Mouse (Mus musculus) heart, adult 18-20 months (tissue): Measurements from ENCODE around the gene Gm29609. TPM values are rescaled to one million over a fixed set of nuclear protein-coding genes. Genes with fewer than 3 reads are reported as not detected.
"Not testable (repeated sequence)": the region's sequence is repeated elsewhere in the genome, so short reads cannot be mapped to it uniquely, and the experiment has no call there.

ENCODE experiments used
- DNase-seq, 2 experiments: peaks; one replicate each; pipeline ENCODE4 v3.0.0; 2021 to 2022; ENCODE audit warnings: mixed read lengths in 1 of 2
- long read RNA-seq, 2 experiments: library from polyadenylated mRNA; stranded (forward); transcript quantifications; one replicate each; pipeline ENCODE4 v2.0.0; 2021
- total RNA-seq, 2 experiments: library from RNA; stranded (reverse); gene quantifications; 2 replicates each; pipeline ENCODE4 v1.2.3; 2021

The Gm29609 gene
- 1 to 10 TPM in 1 of 2 experiments, under 1 TPM in 1; 0.10 to 1.8 TPM for total RNA-seq
- long read RNA-seq, experiment 1 = 0 reads
- long read RNA-seq, experiment 2 = 0 reads

DNA sequence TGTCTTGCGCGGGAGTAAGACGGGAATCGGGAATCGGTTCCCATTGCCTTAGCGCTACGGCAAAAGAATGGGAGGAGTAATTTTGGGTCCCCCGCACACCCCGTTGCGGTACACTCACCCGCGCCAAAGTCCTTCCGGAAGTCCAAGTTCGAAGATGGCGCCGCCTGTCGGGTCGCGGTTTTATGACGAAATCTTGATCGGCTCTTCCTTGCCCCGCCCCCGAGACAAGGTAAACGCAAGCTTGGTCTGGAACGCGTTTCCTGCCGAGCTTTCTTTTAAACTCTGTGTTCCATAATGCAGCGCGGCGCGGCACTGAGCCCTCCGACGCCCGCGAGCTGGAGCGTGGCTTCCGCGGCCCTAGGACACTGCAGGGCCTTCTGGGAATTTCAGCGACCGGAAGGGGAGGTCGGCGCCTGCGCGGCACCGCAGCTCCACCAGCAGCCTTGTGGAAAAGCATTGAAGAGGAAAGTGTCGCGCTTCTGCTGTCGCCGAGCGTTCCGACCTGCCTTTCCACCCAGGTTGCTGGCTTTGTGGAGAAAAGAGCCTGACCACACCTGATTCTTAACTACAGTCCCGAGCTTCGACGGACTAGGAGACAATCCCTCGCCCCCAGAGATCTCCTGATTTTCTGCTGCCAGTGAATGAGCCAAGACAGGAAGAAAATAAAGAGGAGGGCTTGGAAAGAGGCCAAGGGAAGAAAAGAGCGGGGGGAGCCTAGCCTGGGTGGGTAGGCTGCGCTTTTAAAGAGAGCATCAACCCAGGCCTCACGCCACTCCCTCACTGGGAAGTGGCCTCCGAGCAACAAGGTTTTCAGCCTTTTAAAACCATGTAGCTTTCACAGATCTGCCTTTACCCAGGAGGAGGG lies at the start of gene Gm29609, which contains the start of gene Gtf3c2:
TSS of gene Gm29609 (minus strand) at position 146 of the 865 bp plus-strand sequence.
TSS of gene Gtf3c2 (minus strand) at position 379 of the 865 bp plus-strand sequence.
- DNase-seq = peak; percentile 96 to 98

DNA sequence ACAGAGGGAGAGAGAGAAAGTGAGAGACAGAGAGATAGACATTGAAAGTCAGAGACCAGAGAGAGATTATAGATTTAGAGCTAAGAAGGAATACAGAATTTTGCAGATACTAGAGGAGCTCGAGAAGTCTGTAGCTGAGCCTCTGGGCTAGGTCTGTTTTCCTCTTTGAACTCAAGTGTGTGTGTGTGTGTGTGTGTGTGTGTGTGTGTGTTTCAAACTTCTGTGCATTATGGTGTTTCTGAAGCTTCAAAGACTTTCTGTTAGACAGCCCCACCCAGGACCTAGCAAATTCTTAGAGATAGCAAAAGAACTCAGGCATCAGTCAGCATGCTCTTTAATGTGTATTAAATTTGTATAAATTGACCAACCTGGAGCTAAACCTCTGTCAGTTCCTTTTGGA lies 46.9 kb upstream of the Gm29609 start:
- no peak for DNase-seq

DNA sequence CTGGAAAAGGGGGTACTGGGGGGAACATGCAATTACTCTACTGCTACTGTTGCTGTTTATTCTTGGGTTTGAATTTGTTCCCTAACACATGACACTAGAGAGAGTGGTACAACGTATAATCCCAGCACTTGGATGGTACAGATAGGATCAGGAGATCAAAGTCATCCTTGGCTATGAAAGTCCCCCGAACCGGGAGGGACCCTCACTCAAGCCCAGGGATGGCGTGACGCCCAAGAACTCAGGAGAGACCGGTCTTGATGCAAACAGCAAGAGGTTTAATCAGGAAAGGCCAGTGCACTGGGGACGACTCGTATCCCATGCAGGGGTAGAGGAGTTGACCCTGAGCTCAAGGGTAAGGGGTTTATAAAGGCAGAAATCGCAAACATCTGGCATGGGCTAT lies 43.0 kb upstream of the Gm29609 start:
- no peak for DNase-seq

DNA sequence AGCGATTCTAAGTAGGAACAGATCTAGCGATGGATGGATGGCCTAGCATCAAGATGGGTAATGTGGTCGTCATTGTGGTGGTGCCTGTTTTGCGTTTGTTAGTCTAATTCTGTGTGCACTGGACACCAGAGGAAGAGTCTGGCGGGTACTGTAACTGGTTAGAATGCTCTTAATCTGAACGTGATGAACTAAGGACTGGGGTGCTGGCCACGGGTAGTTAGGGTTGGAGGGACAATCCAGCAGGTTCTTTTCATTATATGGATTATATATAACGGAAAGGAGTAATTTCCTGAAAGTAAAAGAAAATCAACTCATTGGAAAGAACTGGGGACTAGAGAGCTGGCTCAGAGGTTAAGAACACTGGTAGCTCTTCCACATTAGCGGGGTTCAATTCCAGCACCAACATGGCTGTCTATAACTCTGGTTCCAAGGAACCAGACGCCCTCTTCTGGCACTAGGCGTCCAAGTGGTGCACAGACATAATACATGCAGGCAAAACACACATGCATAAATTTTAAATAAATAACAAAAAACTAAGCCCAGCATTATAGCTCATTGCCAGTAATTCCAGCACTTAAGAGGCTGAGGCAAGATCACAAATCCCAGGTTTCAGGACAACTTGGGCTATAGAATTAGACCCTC lies 41.7 kb upstream of the Gm29609 start:
- peak in 1 of 2 experiments; percentile 20 for DNase-seq

DNA sequence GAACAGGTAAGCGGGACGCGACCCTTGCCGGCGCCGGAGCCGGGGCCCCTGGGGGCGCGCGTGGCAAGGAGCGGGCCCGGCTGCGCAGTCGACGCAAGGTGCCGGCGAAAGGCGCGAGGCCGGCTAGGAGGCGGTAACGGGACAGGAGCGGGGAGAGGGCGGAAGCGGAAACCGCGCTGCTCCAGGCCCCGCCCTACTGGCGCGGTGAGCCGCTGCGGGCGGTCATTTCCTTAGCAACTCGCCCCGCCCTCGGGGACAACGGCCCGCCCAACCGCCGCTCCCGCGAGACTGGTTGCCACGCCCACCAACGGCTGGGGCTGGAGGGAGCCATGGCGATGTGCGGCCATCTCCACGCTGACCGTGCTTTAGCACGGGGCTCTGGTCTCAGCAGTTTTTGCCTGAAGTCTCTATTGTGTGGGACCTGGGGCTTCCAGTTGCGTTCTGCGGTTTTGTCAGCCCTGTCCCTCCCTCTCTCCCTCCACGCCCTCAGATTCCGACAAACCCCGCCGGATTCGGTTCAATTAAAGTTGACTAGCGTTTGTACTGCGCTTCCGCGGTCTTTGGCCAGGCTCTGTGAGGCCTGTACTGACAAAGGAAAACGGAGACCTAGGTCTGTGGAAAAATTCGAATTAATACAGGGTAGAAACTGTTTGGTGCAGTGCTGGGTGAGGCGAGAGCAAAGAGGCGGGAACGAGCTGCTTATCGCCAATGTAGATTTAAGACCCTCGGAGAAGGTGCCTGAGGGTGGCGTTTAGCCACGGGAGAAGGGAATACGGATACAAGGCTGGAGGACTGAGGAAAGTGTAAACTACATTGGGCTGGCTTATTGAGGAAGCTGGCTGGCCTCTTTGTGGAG lies 41.0 kb upstream of the Gm29609 start, which contains the start of gene Ppm1g:
TSS of gene Ppm1g (minus strand) at position 240 of the 856 bp plus-strand sequence.
- peak; percentile 98 to 99 for DNase-seq

DNA sequence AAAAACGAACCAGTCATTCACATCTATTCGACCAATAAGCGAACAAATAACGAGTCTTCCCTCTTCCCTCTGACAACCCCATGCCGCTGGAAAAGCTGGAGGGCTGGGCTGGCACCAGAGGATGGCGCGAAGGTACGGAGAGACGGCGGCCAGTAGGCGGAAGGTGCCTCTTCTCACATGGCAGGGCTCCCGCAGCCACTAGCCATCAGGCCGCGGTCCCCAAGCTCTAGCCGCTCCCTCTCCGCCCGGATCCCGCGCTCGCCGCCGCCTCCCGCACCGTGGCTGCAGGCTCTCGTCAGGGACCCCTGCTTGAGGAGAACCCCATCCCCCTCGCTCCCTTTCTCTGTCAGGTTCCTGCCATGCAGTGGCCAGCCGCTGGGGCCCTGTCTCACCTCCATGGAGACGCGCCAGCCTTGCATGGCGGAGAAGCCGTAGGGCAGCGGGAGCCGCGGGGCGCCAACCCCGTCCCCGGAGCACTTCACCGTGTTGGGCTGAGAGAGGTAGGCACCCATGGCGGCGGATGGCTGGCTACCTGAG lies 40.3 kb upstream of the Gm29609 start:
- peak; percentile 51 to 64 for DNase-seq

DNA sequence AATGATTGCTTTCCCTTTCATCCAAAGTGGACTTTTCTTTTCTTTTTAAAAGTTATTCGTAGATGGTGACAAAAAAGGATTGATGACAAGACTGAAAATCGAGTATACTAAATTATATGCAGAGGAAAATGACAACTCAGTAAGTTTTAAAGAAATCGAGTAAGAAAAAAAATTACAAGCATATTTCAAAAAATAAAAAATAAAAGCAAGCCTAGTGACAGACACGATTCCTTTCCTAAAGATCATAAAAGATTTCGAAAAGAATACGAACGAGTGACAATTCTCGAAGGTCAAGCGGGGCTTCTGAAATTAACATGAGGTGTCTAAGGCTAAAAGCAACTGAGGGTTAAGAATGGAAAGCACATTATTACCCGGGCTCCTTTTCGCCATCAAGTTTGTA lies 39.8 kb upstream of the Gm29609 start:
- no peak for DNase-seq

DNA sequence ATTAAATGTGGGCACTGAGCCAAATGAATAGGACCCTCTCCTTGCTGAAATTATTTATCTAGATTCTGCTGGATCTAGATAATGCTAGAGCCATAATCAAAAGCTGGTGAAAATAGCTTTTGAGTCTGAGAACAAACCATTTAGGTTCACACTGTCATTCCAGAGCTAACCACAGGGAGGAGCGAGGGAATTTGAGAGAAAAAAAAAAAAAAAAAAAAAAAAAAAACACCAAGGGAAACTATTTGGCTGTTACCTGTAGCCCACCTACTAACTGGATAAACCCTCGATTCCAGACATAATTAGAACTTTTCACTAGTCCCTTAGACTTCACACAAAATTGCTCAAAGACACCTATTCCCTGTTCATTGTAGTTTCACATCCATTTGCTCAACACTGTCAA lies 39.4 kb upstream of the Gm29609 start:
- no peak for DNase-seq

DNA sequence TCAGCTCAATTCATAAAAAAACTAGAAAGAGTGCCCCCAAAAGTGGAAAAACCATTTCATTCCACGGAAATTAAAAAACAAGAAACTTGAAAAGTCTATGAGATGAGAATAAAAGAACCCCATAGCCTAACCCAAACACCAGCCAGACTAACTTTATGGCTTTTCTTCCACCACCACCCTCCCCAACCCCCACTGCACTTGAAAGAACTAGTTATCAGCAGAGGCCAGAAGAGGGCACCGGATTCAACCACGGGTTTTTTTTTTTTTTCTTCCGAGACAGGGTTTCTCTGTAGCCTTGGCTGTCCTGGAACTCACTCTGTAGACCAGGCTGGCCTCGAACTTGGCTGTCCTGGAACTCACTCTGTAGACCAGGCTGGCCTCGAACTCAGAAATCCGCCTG lies 38.6 kb upstream of the Gm29609 start:
- DNase-seq = no peak

DNA sequence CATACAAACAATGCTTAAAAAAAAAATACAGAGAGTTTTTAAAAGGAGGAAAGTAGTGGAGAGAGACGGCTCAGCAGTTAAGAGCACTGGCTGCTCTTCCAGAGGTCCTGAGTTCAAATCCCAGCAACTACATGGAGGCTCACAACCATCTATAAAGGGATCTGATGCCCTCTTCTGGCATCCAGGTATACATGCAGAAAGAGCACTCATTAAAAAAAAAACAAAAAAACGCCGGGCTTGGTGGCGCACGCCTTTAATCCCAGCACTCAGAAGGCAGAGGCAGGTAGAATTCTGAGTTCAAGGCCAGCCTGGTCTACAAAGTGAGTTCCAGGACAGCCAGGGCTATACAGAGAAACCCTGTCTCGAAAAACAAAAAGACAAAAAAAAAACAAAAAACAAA lies 36.8 kb upstream of the Gm29609 start:
- not testable (repeated sequence) for DNase-seq

DNA sequence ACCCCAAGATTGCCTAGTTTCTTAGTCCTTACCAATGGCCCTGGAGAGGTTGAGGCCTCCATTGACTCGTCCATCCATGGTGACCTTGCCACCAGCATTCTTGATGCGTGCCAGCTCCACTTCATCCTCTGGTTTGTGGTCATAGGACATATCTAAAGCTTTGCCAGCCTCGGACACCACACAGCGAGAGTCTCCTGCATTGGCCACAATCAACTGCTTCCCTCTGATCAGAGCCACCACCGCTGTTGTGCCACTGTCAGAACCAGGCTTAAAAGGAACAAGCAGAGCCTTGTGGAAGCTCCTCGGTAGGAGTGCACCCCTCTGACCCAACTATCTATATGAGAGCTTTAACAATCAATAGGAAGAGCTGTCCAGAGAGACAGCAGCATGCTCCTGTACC lies 24.7 kb upstream of the Gm29609 start:
- DNase-seq = no peak

DNA sequence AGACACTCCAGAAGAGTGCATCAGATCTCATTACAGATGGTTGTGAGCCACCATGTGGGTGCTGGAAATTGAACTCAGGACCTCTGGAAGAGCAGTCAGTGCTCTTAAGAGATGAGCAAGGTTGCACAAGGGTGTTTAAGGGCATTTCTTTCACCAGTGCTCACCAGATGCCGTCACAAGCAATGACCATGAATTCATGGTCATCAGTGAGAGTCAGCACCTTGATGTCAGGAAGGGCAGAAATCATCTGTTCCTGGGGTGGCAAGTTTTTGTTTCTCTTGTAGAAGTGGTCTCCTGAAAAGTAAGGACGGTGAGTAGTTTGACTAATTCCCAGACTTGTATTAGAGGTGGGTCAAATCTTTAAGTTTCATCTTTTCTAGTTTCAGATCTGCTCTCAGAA lies 24.2 kb upstream of the Gm29609 start:
- no peak for DNase-seq

DNA sequence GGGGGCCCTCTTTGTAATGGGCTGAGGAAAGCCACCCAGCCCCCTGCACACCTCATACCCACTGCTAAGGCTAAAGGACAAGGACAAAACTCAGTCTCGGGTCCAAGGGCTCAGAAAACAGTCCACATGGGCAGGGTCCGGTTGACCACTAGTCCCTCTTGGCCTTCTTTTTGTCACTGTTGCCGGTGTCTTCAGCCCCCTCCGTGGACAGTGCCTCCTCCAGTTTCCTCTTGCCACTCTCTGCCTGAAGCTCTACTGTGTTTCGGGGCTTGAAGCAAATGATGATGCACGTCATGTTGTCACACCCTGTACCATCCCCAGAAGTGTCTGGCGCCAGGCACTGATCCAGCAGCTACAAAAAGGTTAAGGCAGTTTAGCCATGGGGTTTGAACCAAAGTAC lies 23.2 kb upstream of the Gm29609 start:
- no peak for DNase-seq

DNA sequence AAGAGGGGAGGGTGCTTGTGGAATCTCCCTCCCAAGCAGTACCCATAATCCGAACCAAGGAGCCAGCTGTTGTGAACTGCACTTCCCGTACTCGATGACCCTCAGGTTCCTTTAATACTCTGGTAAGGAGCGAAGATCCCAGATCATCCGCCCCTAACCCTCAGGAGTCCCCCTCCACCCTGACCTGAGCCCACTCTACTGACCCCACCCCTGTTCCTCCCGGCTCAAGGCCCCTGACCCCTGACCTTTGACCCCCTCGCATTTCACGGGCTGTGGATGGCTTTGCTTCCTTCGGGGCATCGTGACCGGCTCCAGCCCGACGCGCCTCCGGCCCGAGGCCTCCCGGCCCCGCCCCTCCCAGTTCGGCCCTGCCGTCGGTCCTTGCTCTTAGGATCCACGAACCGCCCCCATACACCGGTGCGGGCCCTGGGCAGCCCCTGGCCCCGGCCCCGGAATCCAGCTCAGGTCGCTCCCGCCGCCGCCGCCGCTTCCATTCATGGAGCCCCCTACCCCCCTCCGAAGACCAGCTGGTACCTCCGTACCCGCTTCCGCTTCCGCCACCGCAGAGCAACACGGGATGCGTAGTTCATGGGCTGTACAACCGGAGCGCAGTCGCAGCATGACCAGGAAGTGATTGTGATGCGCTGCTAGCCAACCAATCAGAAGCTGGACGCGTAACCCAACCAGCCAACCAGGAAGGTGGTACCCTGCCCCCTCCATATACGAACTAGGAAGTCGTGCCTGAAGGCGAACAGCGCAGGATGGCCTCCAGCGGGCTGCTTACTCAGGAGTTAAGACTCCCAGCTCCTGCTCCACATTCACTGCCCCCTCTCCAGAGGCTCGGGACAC lies 22.3 kb upstream of the Gm29609 start, which contains the start of gene Zfp513:
TSS of gene Zfp513 (minus strand) at position 562 of the 849 bp plus-strand sequence.
- DNase-seq = peak; percentile 95 to 99

DNA sequence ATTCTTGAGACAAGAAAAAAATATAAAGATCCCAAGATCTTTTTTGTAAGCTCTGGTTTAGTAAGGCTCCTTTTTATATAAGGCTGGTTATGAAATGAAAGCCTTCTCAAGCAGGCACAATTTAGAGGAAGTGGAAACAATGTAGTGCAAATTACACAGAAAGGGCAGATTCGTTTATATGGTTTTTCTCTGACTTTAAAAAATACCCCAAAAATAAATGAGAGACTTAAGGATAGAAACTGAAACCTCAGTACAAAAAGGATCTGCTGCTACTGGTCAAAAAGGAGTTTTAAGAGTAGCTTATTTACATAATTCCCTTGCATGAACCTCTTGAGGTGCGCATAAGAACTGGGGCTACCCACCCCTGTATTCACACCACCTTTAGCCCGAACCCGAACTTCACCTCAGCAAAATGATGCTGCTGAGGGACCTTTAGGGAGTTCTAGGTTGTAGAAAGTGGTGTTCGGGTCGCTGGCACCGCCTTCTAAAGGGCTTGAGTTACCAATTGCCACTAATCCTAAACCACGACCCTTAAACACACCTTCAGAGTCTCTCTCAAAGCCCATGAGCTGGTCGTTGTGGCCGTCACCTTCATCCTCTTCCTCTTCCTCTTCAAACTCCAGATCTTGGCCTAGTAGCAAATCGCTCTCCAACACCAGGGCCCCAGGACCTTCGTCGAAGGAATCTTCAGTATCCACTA lies 21.5 kb upstream of the Gm29609 start:
- DNase-seq = no peak

DNA sequence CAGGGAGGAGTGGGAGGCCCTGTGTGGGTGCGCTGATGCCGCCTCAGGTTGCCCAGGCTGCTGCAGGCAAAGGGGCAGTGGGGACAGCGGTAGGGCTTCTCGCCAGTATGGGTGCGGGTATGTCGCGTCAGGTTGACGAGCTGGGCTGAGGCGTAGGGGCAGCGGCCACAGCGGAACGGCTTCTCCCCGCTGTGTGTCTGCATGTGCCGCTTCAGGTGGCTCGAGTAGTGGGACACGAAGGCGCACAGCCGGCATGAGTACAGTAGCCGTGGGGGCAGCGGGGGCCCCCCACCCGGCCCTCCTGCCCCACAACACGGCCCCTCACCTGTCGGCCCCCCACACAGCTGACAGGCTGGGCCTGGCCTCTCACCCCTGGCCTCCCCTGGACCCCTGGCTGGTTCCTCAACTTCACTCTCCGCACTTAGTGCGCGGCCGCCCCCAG lies 20.6 kb upstream of the Gm29609 start:
- DNase-seq = no peak

DNA sequence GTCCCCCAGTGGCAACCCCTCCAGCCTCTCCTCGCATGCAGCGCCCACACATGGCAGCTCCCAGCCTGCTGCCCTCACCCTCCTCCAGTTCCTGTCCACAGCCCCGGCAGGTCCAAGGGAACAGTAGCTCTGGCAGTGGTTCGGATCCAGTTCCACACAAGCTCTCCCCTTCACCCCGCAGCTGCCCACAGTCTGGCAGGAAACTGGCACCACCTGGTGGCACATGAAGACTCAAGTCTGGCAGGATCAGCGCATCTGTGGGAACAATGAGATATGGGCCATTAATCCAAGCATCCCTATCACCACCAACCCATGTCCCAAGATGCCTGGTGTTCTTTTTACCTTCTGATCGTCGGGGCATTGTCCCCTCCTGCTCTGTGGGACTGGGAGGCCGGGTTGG lies 20.2 kb upstream of the Gm29609 start:
- no peak for DNase-seq

DNA sequence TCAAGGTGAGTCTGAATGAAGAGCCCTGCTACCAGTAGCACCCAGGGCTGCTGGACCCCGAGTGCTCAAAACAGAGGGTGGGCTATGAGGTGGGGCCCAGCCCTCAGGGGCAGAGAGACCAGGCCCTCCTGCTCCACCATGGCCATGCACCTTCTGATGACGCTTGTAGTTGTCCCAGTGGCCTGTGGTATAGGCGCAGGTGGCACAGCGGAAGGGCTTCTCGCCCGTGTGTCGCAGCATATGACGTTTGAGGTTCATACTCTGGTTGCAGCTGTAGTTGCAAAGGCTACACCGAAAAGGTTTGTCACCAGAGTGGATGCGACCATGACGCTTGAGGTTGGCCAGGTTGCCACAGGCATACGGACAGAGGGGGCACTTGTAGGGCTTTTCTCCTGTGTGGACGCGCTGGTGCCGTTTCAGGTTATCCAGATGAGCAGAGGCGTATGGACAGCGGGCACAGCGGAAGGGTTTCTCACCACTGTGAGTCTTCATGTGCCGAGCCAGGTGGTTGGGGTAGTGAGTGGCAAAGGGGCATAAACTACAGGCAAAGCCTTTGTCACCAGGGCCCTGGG lies 19.7 kb upstream of the Gm29609 start:
- DNase-seq = no peak

DNA sequence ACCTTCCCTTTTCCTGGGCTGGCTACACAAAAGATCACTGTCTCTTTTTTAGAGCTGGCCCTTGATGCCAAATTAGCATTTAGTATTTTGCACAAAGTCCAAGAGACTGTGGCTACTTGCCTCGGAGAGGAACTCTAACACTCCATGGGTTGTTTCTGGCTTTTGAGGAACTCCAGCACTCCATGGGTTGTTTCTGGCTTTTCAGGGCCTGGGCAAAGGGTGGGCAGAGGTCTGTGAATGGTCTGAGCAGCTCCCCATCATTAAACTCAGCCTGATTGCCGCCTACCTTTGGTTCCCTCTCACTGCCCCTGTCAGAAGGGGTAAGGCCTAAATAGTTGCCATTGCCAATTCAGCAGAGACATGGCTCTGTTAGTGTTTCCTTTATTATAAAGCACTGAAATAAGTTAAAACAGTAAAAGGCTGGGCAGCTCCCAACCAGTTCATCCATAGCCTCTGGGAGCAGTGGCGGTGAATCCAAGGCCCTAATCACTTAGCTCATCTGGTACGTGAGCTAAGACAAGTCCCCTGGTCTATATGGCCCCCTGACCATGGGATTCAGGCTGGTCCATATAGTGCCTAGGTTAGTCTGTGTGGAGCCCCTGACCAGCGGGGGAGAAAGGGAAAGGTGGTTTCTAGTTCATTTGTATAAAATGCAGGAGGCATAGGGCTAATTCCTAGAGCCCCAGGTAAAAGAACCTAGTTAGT lies 19.1 kb upstream of the Gm29609 start:
- no peak for DNase-seq
